Mouse (Mus musculus) ES-Bruce4 (cell line): ENCODE results near the gene Lim2.

ENCODE experiments used
- CTCF ChIP-seq: IDR thresholded peaks from one replicate; pipeline ENCODE4 v1.8.1; 2011; ENCODE audit warnings: low read depth, low read length
- EP300 ChIP-seq: IDR thresholded peaks from 2 replicates; pipeline ENCODE4 v1.6.1; 2011; ENCODE audit warnings: low read depth, low read length; ENCODE audit not compliant: insufficient read depth
- POLR2A ChIP-seq: IDR thresholded peaks from one replicate; pipeline ENCODE4 v1.8.1; 2011; ENCODE audit warnings: low read length; ENCODE audit not compliant: insufficient read depth

- TF ChIP-seq CTCF, result no peak
- TF ChIP-seq EP300, result no peak
- no peak for TF ChIP-seq POLR2A
These were observed 19.3 kb upstream of the Lim2 start, which contains the start of gene Siglecg for GRCm38 (mm10) chr7:43408131-43408553.
